Mouse (Mus musculus): Measurements from ENCODE around the gene Rps23. TPM values are rescaled to one million over a fixed set of nuclear protein-coding genes. Genes with fewer than 3 reads are reported as not detected.

Gene Rps23
- total RNA-seq, 1 experiment from 2014 or later, result 1,288 TPM

Other genes with a start within 250 kb of the Rps23 start
- not detected in 2 replicates for gene Atp6ap1l, start 17.6 kb upstream of the Rps23 start, total RNA-seq (2017)